In the genomic region with DNA sequence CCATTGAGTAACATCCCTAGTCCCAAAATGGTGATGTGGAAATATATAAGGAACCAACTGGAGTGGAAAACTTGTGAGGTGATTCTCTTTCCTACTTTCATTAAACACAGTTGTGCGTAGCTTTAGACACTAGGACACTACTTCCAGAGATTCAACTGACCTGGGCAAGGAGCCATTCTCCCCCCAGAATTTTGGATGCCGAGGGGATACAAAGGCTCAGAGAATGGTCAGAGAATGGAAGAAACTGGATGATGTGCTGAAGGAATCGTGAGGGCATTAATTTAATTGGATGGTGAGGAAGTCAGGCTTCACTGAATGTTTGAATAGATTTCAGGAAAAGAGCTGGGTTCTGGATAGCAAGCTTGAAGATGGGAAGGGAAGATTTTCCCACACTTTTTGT, we compare ENCODE assay signal across 7 mouse cellular contexts. TPM values are rescaled to one million over a fixed set of nuclear protein-coding genes. Genes with fewer than 3 reads are reported as not detected.
DNase-seq lines count a peak whose midpoint lies in the region; ATAC-seq and TF ChIP-seq lines count a peak whose summit lies in the region.

No protein-coding gene starts in this region.

- intact Hi-C loops in left cerebral cortex, adult 2 months (cut with DNase I), result loop anchor here (2.0 to 5.0 kb wide), 2 partner anchors 45 to 90 kb away; no protein-coding TSS in a partner anchor

- H3K4me3 ChIP-seq in left cerebral cortex, adult 2 months, result peak overlapping the region; percentile 96
- peak overlapping the region; percentile 95 for H3K4me3 ChIP-seq in embryonic facial prominence, embryonic 13.5 days
- peak overlapping the region; percentile 98 for H3K4me3 ChIP-seq in intestine, embryonic 16.5 days (ENCODE audit: low read length)
- peak overlapping the region; percentile 95 for H3K4me3 ChIP-seq in neural tube, embryonic 13.5 days

- 21% methylated on average over 3 of the region's 3 CpGs for WGBS in embryonic facial prominence, embryonic 13.5 days
- 27% methylated on average over 3 of the region's 3 CpGs for WGBS in intestine, embryonic 16.5 days
- WGBS in neural tube, embryonic 13.5 days, result 22% methylated on average over 3 of the region's 3 CpGs

- H3K9ac ChIP-seq in embryonic facial prominence, embryonic 13.5 days, result peak overlapping the region; percentile 97
- H3K9ac ChIP-seq in intestine, embryonic 16.5 days (ENCODE audit: low read depth, low read length), result peak overlapping the region; percentile 99
- H3K9ac ChIP-seq in neural tube, embryonic 13.5 days, result peak overlapping the region; percentile 99

- peak overlapping the region; percentile 71 for H3K4me2 ChIP-seq in embryonic facial prominence, embryonic 13.5 days
- peak overlapping the region; percentile 81 for H3K4me2 ChIP-seq in intestine, embryonic 16.5 days (ENCODE audit: low read depth, low read length)
- peak overlapping the region; percentile 77 for H3K4me2 ChIP-seq in neural tube, embryonic 13.5 days

- H3K4me1 ChIP-seq in embryonic facial prominence, embryonic 13.5 days, result peaks cover 28% of the 10 kb centered on the region
- peaks cover 20% of the 10 kb centered on the region for H3K4me1 ChIP-seq in intestine, embryonic 16.5 days (ENCODE audit: control insufficient read depth, insufficient read depth, low read length)
- peaks cover 44% of the 10 kb centered on the region for H3K4me1 ChIP-seq in neural tube, embryonic 13.5 days (replicated peaks)

- no peak for TF ChIP-seq CTCF in left cerebral cortex, adult 2 months (IDR thresholded peaks at IDR 0.05)

- no peak for DNase-seq in left cerebral cortex, adult 2 months (ENCODE audit: extremely low spot score in 1 of 2, low spot score in 2 of 2)
- no peak for DNase-seq in left cerebral cortex, adult 9 months (ENCODE audit: low spot score in 2 of 2)
- no peak for DNase-seq in ovary, adult 18-20 months (ENCODE audit: low spot score)
- no peak for DNase-seq in spleen, adult 12 weeks (ENCODE audit: low spot score)

- H3K36me3 ChIP-seq in embryonic facial prominence, embryonic 13.5 days, result no peaks in the 10 kb centered on the region
- H3K36me3 ChIP-seq in intestine, embryonic 16.5 days (ENCODE audit: control insufficient read depth, insufficient read depth, low read length), result no peaks in the 10 kb centered on the region
- H3K36me3 ChIP-seq in neural tube, embryonic 13.5 days, result no peaks in the 10 kb centered on the region

- ATAC-seq in embryonic facial prominence, embryonic 13.5 days (ENCODE audit: insufficient number of reproducible peaks, insufficient read depth, low FRiP score, low TSS enrichment, low read depth), result no peak
- no peak for ATAC-seq in intestine, embryonic 16.5 days
- ATAC-seq in neural tube, embryonic 13.5 days (ENCODE audit: low read depth), result no peak

- no peaks in the 10 kb centered on the region for H3K9me3 ChIP-seq in embryonic facial prominence, embryonic 13.5 days
- H3K9me3 ChIP-seq in intestine, embryonic 16.5 days (ENCODE audit: control insufficient read depth, low read length), result no peaks in the 10 kb centered on the region
- no peaks in the 10 kb centered on the region for H3K9me3 ChIP-seq in neural tube, embryonic 13.5 days

- peak overlapping the region; percentile 95 for H3K27ac ChIP-seq in left cerebral cortex, adult 2 months
- H3K27ac ChIP-seq in embryonic facial prominence, embryonic 13.5 days, result peak overlapping the region; percentile 99
- H3K27ac ChIP-seq in intestine, embryonic 16.5 days (ENCODE audit: low read length), result peak overlapping the region; percentile 100
- peak overlapping the region; percentile 99 for H3K27ac ChIP-seq in neural tube, embryonic 13.5 days (replicated peaks)

- H3K27me3 ChIP-seq in embryonic facial prominence, embryonic 13.5 days, result no peaks in the 10 kb centered on the region
- no peaks in the 10 kb centered on the region for H3K27me3 ChIP-seq in intestine, embryonic 16.5 days (replicated peaks; ENCODE audit: control insufficient read depth, insufficient read depth, low read length)
- no peaks in the 10 kb centered on the region for H3K27me3 ChIP-seq in neural tube, embryonic 13.5 days

RNA-seq across cellular contexts. Expression of a gene that starts 1.5 kb away (rescaled TPM):
- total RNA-seq in left cerebral cortex, adult 2 months (2021), result 100 to 1,000 TPM in 1 of 2 experiments, 10 to 100 TPM in 1; 98.6 to 107 TPM
- 20.7 and 27.1 TPM in 2 replicates for polyA plus RNA-seq in embryonic facial prominence, embryonic 13.5 days (2015; fragmentation: Nextera tagmentation; extraction: Ambion mirVana)
- 9.2 and 9.4 TPM in 2 replicates for polyA plus RNA-seq in intestine, embryonic 16.5 days (2015; fragmentation: Nextera tagmentation; extraction: Ambion mirVana)
- 27.0 and 33.6 TPM in 2 replicates for polyA plus RNA-seq in neural tube, embryonic 13.5 days (2015; fragmentation: Nextera tagmentation; extraction: Ambion mirVana)
